Mouse (Mus musculus) liver, postnatal 0 days (tissue): ENCODE data around the gene Robo1.

Experiments used
- CTCF ChIP-seq: sonication (generic); IDR thresholded peaks from 2 replicates; pipeline ENCODE4 v1.5.1; 2016; ENCODE audit warnings: antibody characterized with exemption, low read depth
- EP300 ChIP-seq: IDR thresholded peaks from 2 replicates; pipeline ENCODE4 v1.6.1; 2016; ENCODE audit warnings: antibody characterized with exemption, low read depth, mild to moderate bottlenecking

DNA sequence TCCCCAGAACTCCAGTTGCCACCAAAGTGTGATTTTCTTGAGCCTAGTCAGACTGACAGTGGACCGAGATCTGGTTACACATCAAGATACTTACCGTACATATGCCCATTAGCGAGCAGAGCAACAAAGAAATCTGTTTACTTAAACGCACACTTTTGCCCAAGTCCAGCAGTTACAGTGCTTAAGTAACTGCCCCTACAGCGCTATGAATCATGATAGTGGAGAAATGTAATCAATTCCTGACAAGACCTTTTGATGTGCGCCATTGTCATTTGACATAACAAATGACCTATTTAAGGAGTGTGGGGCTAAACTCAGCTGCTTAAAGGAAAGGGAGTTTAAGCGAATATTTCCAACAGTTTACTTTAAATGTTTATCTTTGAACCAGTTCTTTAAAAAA lies 104.8 kb downstream of the Robo1 start:
- TF ChIP-seq CTCF (no peak), EP300 (no peak)
